Mouse (Mus musculus) heart, embryonic 12.5 days (tissue): ENCODE measurements around the gene Serpinc1. TPM values are rescaled to one million over a fixed set of nuclear protein-coding genes. Genes with fewer than 3 reads are reported as not detected.

Experiments
- ATAC-seq: fragments of 200-750 bp; cut with Nextera tagmentation; 2 replicates; pipeline ENCODE4 v1.8.0; 2017; ENCODE audit warnings: moderate TSS enrichment, moderate library complexity; ENCODE audit not compliant: insufficient number of reproducible peaks, low FRiP score
- H3K27ac ChIP-seq: fragments of 300-500 bp; sonication (generic); 2 replicates; pipeline ENCODE4 v1.5.1; 2016; ENCODE audit warnings: mild to moderate bottlenecking, moderate library complexity; ENCODE audit not compliant: poor library complexity, severe bottlenecking
- H3K27me3 ChIP-seq: fragments of 300-500 bp; sonication (generic); replicated peaks from 2 replicates; pipeline ENCODE4 v1.6.1; 2016; ENCODE audit warnings: mild to moderate bottlenecking, moderate library complexity
- H3K36me3 ChIP-seq: fragments of 300-500 bp; sonication (generic); 2 replicates; pipeline ENCODE4 v1.6.1; 2016; ENCODE audit warnings: mild to moderate bottlenecking, moderate library complexity
- H3K4me1 ChIP-seq: fragments of 300-500 bp; sonication (generic); replicated peaks from 2 replicates; pipeline ENCODE4 v1.6.1; 2016; ENCODE audit warnings: mild to moderate bottlenecking
- H3K4me2 ChIP-seq: fragments of 300-500 bp; sonication (generic); 2 replicates; pipeline ENCODE4 v1.6.1; 2016; ENCODE audit warnings: mild to moderate bottlenecking, moderate library complexity
- H3K4me3 ChIP-seq: fragments of 300-500 bp; sonication (generic); 2 replicates; pipeline ENCODE4 v1.5.1; 2016; ENCODE audit warnings: mild to moderate bottlenecking
- H3K9ac ChIP-seq: fragments of 300-500 bp; sonication (generic); 2 replicates; pipeline ENCODE4 v1.6.1; 2016; ENCODE audit warnings: mild to moderate bottlenecking, moderate library complexity
- H3K9me3 ChIP-seq: fragments of 300-500 bp; sonication (generic); replicated peaks from 2 replicates; pipeline ENCODE4 v1.6.1; 2016; ENCODE audit warnings: mild to moderate bottlenecking, moderate library complexity
- WGBS: fragments of 180-500 bp; shearing (Covaris S2); methylation state at CpG from one replicate; pipeline ENCODE4 v1.1.7; 2016; 5-methylcytosine and 5-hydroxymethylcytosine counted together
- polyA plus RNA-seq: library from polyadenylated mRNA; unstranded; fragments of >200 nt; fragmentation: Nextera tagmentation; extraction: Ambion mirVana; gene quantifications from 2 replicates; pipeline ENCODE4 v1.2.1, GENCODE M21; 2016

Serpinc1 gene
- polyA plus RNA-seq, 1 experiment from 2014 or later = 2.3 TPM

DNA sequence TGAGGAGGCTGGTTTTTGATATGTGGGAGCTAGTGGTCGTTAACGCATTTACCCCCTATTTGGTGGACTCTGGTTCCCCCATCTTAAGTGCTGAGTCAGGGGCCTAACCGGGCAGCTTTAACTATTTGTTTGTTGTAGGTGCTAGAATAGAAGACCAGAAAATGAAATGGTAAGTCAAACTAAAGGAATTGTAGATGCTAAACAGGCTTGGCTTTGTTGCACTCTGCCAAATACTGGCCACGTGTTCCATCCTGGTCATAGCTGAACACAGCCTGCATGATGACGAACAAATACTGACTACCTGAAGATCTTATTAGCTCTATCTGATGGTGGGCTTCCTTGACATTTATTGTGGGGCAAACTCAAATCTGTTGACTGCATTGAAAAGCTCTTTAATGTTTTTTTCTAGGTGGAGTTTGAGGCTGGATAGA, 58.0 kb downstream of the Serpinc1 start:
- ATAC-seq = no peak
- Histone ChIP-seq H3K27me3 (no peaks in the 10 kb centered on the region), H3K4me3 (peak overlapping the region; percentile 77), H3K9me3 (no peaks in the 10 kb centered on the region), H3K4me1 (peaks cover 10% of the 10 kb centered on the region), H3K9ac (peak overlapping the region; percentile 92), H3K27ac (peak overlapping the region; percentile 89), H3K36me3 (peaks cover 48% of the 10 kb centered on the region), H3K4me2 (peak overlapping the region; percentile 84)
- WGBS = 1% methylated on average over 5 of the region's 5 CpGs

DNA sequence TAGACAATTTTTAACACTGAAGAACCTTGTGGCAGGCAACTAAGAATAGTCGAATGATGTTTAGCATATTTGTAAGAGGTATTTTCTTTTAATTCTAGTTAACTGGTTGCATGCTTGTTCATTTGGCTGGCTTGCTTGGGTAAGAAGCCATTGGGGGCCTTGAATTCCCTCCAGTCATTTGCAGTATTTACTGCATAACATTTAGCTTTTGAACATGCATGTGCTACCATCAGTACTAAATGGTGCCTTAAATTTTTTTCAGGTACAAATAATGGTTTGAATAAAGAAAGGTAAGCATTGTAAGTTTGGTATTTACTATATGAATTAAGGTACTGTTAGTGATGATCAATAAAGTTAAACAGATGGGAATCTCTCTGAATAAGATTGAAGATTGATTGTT, 58.6 kb downstream of the Serpinc1 start:
- Histone ChIP-seq H3K9me3 (no peaks in the 10 kb centered on the region), H3K4me2 (peak overlapping the region; percentile 84), H3K9ac (peak overlapping the region; percentile 92), H3K27ac (peak overlapping the region; percentile 89), H3K4me3 (peak overlapping the region; percentile 77), H3K27me3 (no peaks in the 10 kb centered on the region), H3K36me3 (peaks cover 48% of the 10 kb centered on the region), H3K4me1 (peaks cover 10% of the 10 kb centered on the region)
- 5% methylated on average over 1 of the region's 1 CpGs for WGBS
- ATAC-seq = no peak

DNA sequence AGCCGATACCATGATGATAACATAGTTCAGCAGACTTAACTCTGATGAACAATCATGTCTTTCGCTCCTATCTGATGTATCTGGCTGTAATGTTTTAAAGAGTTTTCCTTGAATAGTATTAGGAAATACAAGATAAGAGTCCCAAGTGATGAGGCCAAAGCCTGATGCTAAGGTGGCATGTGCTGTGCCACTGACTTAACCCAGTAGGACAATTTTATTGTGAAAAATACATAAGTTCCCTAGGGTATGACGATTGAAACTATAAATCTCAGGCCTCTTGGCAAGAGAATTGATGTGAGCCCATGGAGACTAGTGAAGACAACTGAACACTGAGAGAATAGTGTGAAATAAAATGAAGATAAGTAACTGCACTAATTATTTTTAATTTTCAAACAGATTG, 59.2 kb downstream of the Serpinc1 start:
- Histone ChIP-seq H3K36me3 (peaks cover 42% of the 10 kb centered on the region), H3K27me3 (no peaks in the 10 kb centered on the region), H3K9me3 (no peaks in the 10 kb centered on the region), H3K9ac (peak overlapping the region; percentile 63), H3K4me2 (peak overlapping the region; percentile 57), H3K27ac (no peak overlapping the region), H3K4me3 (peak overlapping the region; percentile 35), H3K4me1 (peaks cover 10% of the 10 kb centered on the region)
- ATAC-seq = no peak
- WGBS = 33% methylated on average over 3 of the region's 3 CpGs

DNA sequence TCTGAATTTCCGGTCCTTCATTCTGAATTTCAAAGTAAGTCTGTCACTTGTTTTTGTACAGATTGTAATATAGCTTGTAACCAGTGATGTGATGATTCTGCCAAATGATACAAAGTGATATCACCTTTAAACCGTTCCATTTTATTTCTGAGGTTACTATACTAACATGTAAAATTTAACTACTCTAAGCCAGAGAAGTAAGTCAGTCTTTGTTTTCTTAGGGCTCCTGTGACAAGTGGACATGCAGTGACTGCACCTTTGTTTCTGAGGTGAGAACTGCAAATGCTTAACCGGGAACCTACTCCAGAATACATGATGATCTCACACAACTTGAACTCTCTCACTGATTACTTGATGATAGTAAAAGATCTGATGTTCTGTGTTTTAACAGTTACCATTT, 59.6 kb downstream of the Serpinc1 start:
- no peak overlapping the region for H3K27ac ChIP-seq

DNA sequence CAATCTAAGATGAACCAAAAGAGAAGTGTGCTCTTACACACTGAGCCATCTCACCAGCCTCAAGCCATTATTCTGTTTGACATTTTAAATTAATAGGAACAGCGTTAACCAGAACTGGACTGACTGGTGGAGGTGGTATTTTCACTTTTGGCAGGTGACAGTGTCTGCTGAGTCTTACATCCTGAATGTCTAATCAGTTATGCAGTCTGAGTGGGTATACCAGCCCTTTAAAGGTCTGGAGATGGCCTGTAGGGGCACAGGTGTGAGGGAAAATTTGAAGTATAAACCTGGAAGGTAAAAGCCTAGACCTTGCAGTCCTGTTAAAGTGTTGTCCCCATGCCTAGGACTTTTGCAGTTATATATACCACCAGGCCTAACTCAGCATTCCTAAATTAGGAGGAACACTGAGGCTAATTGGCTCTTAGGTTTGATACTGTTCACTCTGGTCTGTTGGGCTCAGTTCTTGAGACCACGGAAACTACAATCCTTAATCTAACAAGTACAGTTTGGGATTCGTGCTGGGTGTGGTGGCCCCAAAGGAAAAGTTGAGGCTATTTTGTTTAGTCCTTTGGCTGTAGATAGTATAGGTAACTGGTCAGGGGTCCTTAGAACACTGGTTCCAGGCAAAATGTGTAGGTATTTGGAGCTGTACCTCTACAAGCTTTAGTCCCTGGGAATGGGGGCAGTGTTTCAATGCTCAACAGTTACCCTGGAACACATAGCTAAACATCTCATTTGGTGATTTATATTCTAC, 60.8 kb downstream of the Serpinc1 start:
- ATAC-seq = no peak
- Histone ChIP-seq H3K36me3 (peaks cover 46% of the 10 kb centered on the region), H3K4me3 (no peak overlapping the region), H3K9me3 (no peaks in the 10 kb centered on the region), H3K4me2 (no peak overlapping the region), H3K27ac (peak overlapping the region; percentile 37; the same call in 1 of the 2 replicates), H3K9ac (no peak overlapping the region), H3K27me3 (no peaks in the 10 kb centered on the region), H3K4me1 (peaks cover 4% of the 10 kb centered on the region; the same call in 1 of the 2 replicates)
- 18% methylated on average over 3 of the region's 3 CpGs for WGBS

More for the DNA sequence above, 59.6 kb downstream of the Serpinc1 start:
- H3K4me2 ChIP-seq = no peak overlapping the region
- no peak for ATAC-seq
- peaks cover 10% of the 10 kb centered on the region for H3K4me1 ChIP-seq
- H3K4me3 ChIP-seq = peak overlapping the region; percentile 20; the same call in 1 of the 2 replicates
- H3K9me3 ChIP-seq = no peaks in the 10 kb centered on the region
- no peak overlapping the region for H3K9ac ChIP-seq
- peaks cover 42% of the 10 kb centered on the region for H3K36me3 ChIP-seq
- no peaks in the 10 kb centered on the region for H3K27me3 ChIP-seq
- 45% methylated on average over 3 of the region's 3 CpGs for WGBS

DNA sequence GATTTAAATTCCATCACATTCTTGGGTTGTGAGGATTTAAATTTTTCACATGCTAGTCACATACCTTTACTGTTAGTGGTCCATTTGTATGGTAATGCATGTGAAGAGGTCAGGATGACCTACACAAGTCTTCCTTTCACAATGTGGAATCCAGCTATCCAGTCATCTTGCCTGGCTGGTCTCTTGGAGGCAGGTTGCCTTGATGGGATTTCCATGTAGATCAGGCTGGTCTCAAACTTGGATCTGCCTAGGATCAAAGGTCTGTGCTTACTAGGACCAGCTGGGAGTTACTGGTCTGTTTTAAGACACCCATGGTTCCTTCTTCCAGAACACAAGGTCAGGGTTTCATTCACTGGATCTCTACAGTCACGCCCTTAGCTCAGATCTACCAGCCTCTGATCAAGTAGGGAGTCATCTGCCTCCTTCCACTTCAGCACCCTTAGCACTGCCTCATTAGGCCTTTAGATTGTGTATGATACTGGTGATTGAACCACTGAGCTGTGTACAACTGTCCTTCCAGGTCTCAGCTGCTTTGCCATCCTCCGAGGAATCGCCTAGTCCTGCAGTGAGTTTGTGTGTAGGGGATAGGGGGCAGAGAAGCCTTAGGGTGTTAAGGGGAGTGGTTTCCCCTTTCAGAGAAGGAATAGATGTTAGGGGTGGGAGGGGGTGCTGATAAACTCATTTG, 61.5 kb downstream of the Serpinc1 start:
- H3K27me3 ChIP-seq = no peaks in the 10 kb centered on the region
- H3K4me3 ChIP-seq = no peak overlapping the region
- peaks cover 4% of the 10 kb centered on the region; the same call in 1 of the 2 replicates for H3K4me1 ChIP-seq
- peaks cover 51% of the 10 kb centered on the region for H3K36me3 ChIP-seq
- no peak overlapping the region for H3K9ac ChIP-seq
- no peak overlapping the region for H3K4me2 ChIP-seq
- peak overlapping the region; percentile 63 for H3K27ac ChIP-seq
- ATAC-seq = no peak
- no peaks in the 10 kb centered on the region for H3K9me3 ChIP-seq
- 18% methylated on average over 3 of the region's 3 CpGs for WGBS

DNA sequence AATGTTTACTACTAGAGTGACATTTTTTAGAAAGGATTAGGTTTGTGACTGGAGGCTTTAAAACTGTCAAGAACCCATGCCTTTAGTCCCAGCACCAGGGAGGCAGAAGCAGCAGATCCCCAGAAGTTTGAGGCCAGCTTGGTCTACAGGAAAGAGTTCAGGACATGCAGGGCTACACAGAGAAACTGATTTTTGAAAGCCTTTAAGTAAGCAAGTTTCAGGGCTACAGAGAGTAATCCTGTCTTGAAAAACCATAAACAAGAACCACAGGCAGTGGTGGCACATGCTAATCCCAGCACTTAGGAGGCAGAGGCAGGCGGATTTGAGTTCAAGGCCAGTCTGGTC, 62.0 kb downstream of the Serpinc1 start:
- Histone ChIP-seq H3K9me3 (no peaks in the 10 kb centered on the region), H3K36me3 (peaks cover 56% of the 10 kb centered on the region), H3K9ac (no peak overlapping the region), H3K4me2 (no peak overlapping the region), H3K27me3 (no peaks in the 10 kb centered on the region), H3K27ac (0 out of 2 replicates have a peak overlapping the region, but pooled peaks have one; percentile 63), H3K4me3 (no peak overlapping the region), H3K4me1 (peaks cover 4% of the 10 kb centered on the region; the same call in 1 of the 2 replicates)
- 62% methylated on average over 1 of the region's 1 CpGs for WGBS
- no peak for ATAC-seq

DNA sequence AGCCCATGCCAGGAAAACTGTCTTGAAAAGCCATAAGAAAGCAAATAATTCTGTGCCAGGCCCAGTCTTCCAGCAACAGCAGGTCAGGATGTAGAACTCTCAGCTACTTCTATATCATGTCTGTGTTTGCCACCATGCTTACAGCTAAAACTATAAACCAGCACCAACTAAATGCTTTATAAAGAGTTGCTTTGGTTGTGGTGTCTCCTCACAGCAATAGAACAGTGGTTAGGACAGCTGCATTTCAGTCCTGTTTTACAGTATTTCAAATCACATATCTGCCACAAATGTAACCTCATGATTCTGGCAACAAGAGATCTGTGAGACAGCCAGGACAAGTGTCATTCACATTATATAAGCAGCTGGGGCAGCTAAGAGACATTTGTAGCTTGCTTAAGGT, 62.5 kb downstream of the Serpinc1 start:
- H3K4me3 ChIP-seq = no peak overlapping the region
- H3K9me3 ChIP-seq = no peaks in the 10 kb centered on the region
- no peak overlapping the region for H3K27ac ChIP-seq
- no peak overlapping the region for H3K4me2 ChIP-seq
- H3K36me3 ChIP-seq = peaks cover 59% of the 10 kb centered on the region
- peaks cover 4% of the 10 kb centered on the region; the same call in 1 of the 2 replicates for H3K4me1 ChIP-seq
- H3K9ac ChIP-seq = no peak overlapping the region
- H3K27me3 ChIP-seq = no peaks in the 10 kb centered on the region
- ATAC-seq = no peak

DNA sequence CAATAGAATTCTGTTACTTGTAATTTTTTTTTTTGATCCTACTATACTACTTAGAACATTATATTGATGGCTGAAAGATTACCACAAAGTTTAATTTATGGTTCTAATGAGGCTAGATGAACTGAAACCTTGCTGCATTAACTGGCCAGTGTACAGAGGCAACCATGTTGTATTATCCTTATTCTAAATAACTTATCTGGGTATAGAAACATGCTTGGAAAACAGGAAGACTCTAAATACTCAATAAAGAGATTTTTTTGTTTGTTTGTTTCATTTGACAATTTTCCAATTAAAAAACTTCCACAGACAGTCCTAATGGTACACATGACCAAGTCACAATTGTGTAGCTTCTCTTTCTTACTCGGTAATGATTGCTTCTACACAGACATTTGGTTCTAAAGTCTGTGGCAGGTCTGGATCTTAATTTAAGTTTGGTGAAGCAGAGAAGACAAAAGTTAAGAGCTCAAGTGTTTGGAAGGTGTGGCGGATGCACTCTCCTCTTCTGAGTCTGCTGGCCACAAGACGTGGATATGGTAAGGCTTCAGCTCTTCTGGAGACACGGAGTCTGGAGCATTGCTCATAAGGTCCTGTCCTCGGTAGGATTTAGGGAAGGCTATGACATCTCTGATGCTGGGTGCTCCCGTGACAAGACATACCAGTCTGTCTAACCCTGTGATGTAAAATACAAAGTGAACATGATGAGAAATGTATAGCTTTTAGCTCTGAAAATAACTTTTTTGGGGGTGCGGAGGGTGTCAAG, 63.1 kb downstream of the Serpinc1 start:
- ATAC-seq = no peak
- WGBS = 90% methylated on average over 7 of the region's 7 CpGs
- no peaks in the 10 kb centered on the region for H3K27me3 ChIP-seq
- H3K9me3 ChIP-seq = no peaks in the 10 kb centered on the region
- no peak overlapping the region for H3K9ac ChIP-seq
- peaks cover 4% of the 10 kb centered on the region; the same call in 1 of the 2 replicates for H3K4me1 ChIP-seq
- no peak overlapping the region for H3K4me2 ChIP-seq
- no peak overlapping the region for H3K4me3 ChIP-seq
- H3K36me3 ChIP-seq = peaks cover 59% of the 10 kb centered on the region
- no peak overlapping the region for H3K27ac ChIP-seq

DNA sequence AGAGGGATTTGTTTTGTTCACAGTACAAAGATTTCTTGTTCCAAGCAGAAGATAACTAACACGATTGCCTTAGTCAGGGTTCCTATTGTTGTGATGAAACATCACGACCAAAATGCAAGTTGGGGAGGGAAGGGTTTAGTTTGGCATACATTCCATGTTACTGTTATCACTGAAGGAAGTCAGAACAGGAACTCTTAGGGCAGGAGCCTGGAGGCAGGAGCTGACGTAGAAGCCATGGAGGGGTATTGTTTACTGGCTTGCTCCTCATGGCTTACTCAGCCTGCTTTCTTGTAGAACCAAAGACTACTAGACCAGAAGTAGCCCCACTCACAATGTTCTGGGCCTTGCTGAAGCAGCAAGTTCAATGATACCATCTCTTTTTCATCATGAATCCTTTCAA, 68.6 kb downstream of the Serpinc1 start:
- 69% methylated on average over 3 of the region's 3 CpGs for WGBS
- H3K9ac ChIP-seq = no peak overlapping the region
- no peak overlapping the region for H3K4me3 ChIP-seq
- no peaks in the 10 kb centered on the region for H3K9me3 ChIP-seq
- no peaks in the 10 kb centered on the region for H3K27me3 ChIP-seq
- H3K4me2 ChIP-seq = no peak overlapping the region
- ATAC-seq = peak; percentile 53
- peak overlapping the region; percentile 47; the same call in 1 of the 2 replicates for H3K27ac ChIP-seq
- H3K36me3 ChIP-seq = peaks cover 49% of the 10 kb centered on the region
- H3K4me1 ChIP-seq = no peaks in the 10 kb centered on the region
